Mouse (Mus musculus): ENCODE results near the gene Phf21a.

DNA sequence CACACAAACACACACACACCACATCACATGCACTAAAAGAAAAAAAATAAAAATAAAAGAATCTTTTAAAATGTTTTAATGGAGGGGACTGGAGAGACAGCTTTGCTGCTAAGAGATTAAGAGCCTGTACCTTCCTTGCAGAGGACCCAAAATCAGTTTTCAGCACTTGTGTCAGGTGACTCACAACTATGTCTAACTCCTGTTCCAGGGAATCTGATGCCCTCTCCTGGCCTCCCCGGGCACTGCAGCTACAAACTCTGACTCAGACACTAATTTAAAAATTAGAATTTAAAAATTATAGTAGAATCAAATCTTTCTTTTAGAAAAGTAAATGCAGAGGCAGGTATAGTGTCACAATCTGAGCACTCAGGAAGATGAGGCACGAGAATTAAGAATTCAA is 229.8 kb downstream of the Phf21a start:
- peak; percentile 66 for TF ChIP-seq CTCF (IDR thresholded peaks at IDR 0.05; ENCODE audit: low read depth, low read length)
- no peak for TF ChIP-seq POLR2A (IDR thresholded peaks at IDR 0.05; ENCODE audit: insufficient read depth, low read length)
- no peak for TF ChIP-seq EP300 (IDR thresholded peaks at IDR 0.05; ENCODE audit: insufficient read depth, low read depth, low read length)
